In the genomic region with DNA sequence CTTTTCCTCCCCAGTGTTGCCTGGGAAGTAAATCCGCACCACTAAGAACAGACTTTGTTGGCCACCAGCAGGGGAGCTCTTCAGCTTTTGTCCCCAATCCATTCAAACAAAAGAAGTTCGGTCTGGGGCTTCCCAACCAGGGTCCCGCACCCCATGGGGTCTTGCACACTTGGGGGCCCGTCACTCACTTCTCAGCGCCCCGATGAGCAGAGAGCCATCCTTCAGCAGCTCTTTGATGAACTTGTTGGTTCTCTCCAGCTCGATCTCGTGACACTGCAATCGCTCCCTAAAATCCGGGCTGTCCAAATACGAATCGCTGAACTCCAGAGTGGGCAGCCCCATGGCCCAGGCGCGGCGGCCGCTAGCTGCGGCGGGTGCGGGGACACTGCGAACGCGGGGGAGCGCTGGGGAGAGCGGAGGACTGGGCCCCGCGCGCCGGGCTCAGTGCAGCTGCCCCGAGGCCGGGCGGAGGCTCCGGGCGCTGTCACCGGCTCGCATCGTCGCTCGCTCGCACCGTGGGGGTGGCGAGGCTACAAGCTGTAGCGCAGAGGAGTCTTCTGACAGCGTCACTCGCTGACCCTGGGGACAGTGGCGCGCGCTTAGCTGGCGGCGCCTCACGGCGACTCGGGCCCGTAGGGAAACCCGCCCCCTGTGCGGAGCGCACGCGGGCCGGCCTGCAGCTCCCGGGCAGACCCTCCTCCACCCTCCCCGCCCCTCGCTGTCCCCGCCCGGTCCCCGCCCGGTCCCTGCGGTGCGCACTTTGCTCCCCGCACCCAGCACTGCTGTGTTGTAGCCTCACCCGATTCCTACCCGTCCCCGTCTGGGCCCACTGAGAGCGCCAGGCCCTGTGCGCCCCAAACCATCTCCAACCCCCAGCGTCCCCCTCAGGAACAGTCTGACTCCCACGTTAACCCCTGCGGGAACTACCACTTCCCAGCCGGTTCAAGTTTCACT, we compare ENCODE assay signal across 8 mouse cellular contexts. TPM values are rescaled to one million over a fixed set of nuclear protein-coding genes. Genes with fewer than 3 reads are reported as not detected.
A peak's percentile ranks its signal among the peaks of the same experiment; 100 is the strongest.
DNase-seq lines count a peak whose midpoint lies in the region; ATAC-seq and TF ChIP-seq lines count a peak whose summit lies in the region.

A gene (minus strand): TSS at position 664 of the 954 bp plus-strand sequence.

- WGBS in forebrain, embryonic 14.5 days, result under 1% methylated on average over 78 of the region's 78 CpGs
- under 1% methylated on average over 77 of the region's 78 CpGs for WGBS in heart, embryonic 16.5 days
- WGBS in liver, embryonic 12.5 days (ENCODE audit: insufficient replicate concordance), result 1% methylated on average over 65 of the region's 78 CpGs
- WGBS in neural tube, embryonic 13.5 days, result under 1% methylated on average over 78 of the region's 78 CpGs

- peak; percentile 94 for ATAC-seq in forebrain, embryonic 14.5 days
- ATAC-seq in heart, embryonic 16.5 days (replicated peaks; ENCODE audit: extremely low read depth, insufficient read depth, low FRiP score), result peak; percentile 93
- ATAC-seq in liver, embryonic 12.5 days, result peak; percentile 88
- ATAC-seq in neural tube, embryonic 13.5 days (ENCODE audit: low read depth), result peak; percentile 94

- peak; percentile 1 for DNase-seq in c-Kit-positive CD71-positive TER-119-positive erythroid progenitor cells, embryonic 14.5 days (ENCODE audit: low spot score)
- peak; percentile 88 for DNase-seq in forebrain, embryonic 14.5 days (ENCODE audit: low spot score)
- DNase-seq in kidney, postnatal 14 days, result peak; percentile 87
- peak; percentile 5 for DNase-seq in thymus, postnatal 14 days

- no peak for TF ChIP-seq POLR2A in ES-Bruce4 (IDR thresholded peaks at IDR 0.05; ENCODE audit: insufficient read depth, low read length)

- peak; percentile 4 for TF ChIP-seq CTCF in ES-Bruce4 (IDR thresholded peaks at IDR 0.05; ENCODE audit: low read depth, low read length)

- H3K27ac ChIP-seq in ES-Bruce4 (ENCODE audit: insufficient read depth, low read length), result no peak within 1 kb of the TSS
- peak within 1 kb of the TSS; percentile 71 for H3K27ac ChIP-seq in forebrain, embryonic 14.5 days (ENCODE audit: low read depth, low read length)
- peak within 1 kb of the TSS; percentile 86 for H3K27ac ChIP-seq in heart, embryonic 16.5 days (ENCODE audit: low read length)
- peak within 1 kb of the TSS; percentile 68 for H3K27ac ChIP-seq in liver, embryonic 12.5 days
- H3K27ac ChIP-seq in neural tube, embryonic 13.5 days (replicated peaks), result peak within 1 kb of the TSS; percentile 84

- H3K9me3 ChIP-seq in ES-Bruce4 (replicated peaks; ENCODE audit: control insufficient read depth, insufficient read depth, low read length, poor library complexity, severe bottlenecking), result no peaks in the 10 kb centered on the region
- no peaks in the 10 kb centered on the region for H3K9me3 ChIP-seq in forebrain, embryonic 14.5 days (replicated peaks; ENCODE audit: control insufficient read depth, low read length)
- H3K9me3 ChIP-seq in heart, embryonic 16.5 days (replicated peaks; ENCODE audit: control insufficient read depth, low read length), result no peaks in the 10 kb centered on the region
- no peaks in the 10 kb centered on the region for H3K9me3 ChIP-seq in liver, embryonic 12.5 days (replicated peaks)
- no peaks in the 10 kb centered on the region for H3K9me3 ChIP-seq in neural tube, embryonic 13.5 days

- H3K4me2 ChIP-seq in forebrain, embryonic 14.5 days (ENCODE audit: low read length), result peak within 1 kb of the TSS; percentile 64
- H3K4me2 ChIP-seq in heart, embryonic 16.5 days (ENCODE audit: low read depth, low read length), result peak within 1 kb of the TSS; percentile 69
- H3K4me2 ChIP-seq in liver, embryonic 12.5 days, result peak within 1 kb of the TSS; percentile 57
- H3K4me2 ChIP-seq in neural tube, embryonic 13.5 days, result peak within 1 kb of the TSS; percentile 73

- H3K27me3 ChIP-seq in ES-Bruce4 (ENCODE audit: control insufficient read depth, insufficient read depth, low read length, poor library complexity, severe bottlenecking), result no peaks in the 10 kb centered on the region
- no peaks in the 10 kb centered on the region for H3K27me3 ChIP-seq in forebrain, embryonic 14.5 days (replicated peaks; ENCODE audit: control insufficient read depth, insufficient read depth, low read length)
- H3K27me3 ChIP-seq in heart, embryonic 16.5 days (ENCODE audit: control insufficient read depth, insufficient read depth, low read length), result no peaks in the 10 kb centered on the region
- H3K27me3 ChIP-seq in liver, embryonic 12.5 days (replicated peaks), result peaks cover 17% of the 10 kb centered on the region
- no peaks in the 10 kb centered on the region for H3K27me3 ChIP-seq in neural tube, embryonic 13.5 days

- TF ChIP-seq EP300 in ES-Bruce4 (IDR thresholded peaks at IDR 0.05; ENCODE audit: insufficient read depth, low read depth, low read length), result no peak

- no peaks in the 10 kb centered on the region for H3K36me3 ChIP-seq in ES-Bruce4 (ENCODE audit: control insufficient read depth, insufficient read depth, low read length, poor library complexity, severe bottlenecking)
- H3K36me3 ChIP-seq in forebrain, embryonic 14.5 days (ENCODE audit: control insufficient read depth, insufficient read depth, low read length), result no peaks in the 10 kb centered on the region
- H3K36me3 ChIP-seq in heart, embryonic 16.5 days (ENCODE audit: control insufficient read depth, insufficient read depth), result no peaks in the 10 kb centered on the region
- no peaks in the 10 kb centered on the region for H3K36me3 ChIP-seq in liver, embryonic 12.5 days
- H3K36me3 ChIP-seq in neural tube, embryonic 13.5 days, result no peaks in the 10 kb centered on the region

- no peaks in the 10 kb centered on the region for H3K4me1 ChIP-seq in ES-Bruce4 (ENCODE audit: control insufficient read depth, insufficient read depth, low read length)
- H3K4me1 ChIP-seq in forebrain, embryonic 14.5 days (ENCODE audit: control insufficient read depth, insufficient read depth, low read length), result peaks cover 5% of the 10 kb centered on the region; the same call in 1 of the 2 replicates
- H3K4me1 ChIP-seq in heart, embryonic 16.5 days (ENCODE audit: control insufficient read depth, insufficient read depth, low read length), result peaks cover 9% of the 10 kb centered on the region
- no peaks in the 10 kb centered on the region for H3K4me1 ChIP-seq in liver, embryonic 12.5 days
- H3K4me1 ChIP-seq in neural tube, embryonic 13.5 days (replicated peaks), result peaks cover 17% of the 10 kb centered on the region

- peak within 1 kb of the TSS; percentile 95 for H3K4me3 ChIP-seq in ES-Bruce4 (ENCODE audit: low read depth, low read length)
- peak within 1 kb of the TSS; percentile 81 for H3K4me3 ChIP-seq in forebrain, embryonic 14.5 days (ENCODE audit: low read depth, low read length)
- H3K4me3 ChIP-seq in heart, embryonic 16.5 days (ENCODE audit: low read length), result peak within 1 kb of the TSS; percentile 84
- H3K4me3 ChIP-seq in liver, embryonic 12.5 days, result peak within 1 kb of the TSS; percentile 59
- H3K4me3 ChIP-seq in neural tube, embryonic 13.5 days, result peak within 1 kb of the TSS; percentile 75

- peak within 1 kb of the TSS; percentile 87 for H3K9ac ChIP-seq in ES-Bruce4 (ENCODE audit: low read depth, poor library complexity, severe bottlenecking)
- H3K9ac ChIP-seq in forebrain, embryonic 14.5 days (ENCODE audit: low read length), result peak within 1 kb of the TSS; percentile 91
- H3K9ac ChIP-seq in heart, embryonic 16.5 days (ENCODE audit: low read length), result peak within 1 kb of the TSS; percentile 91
- H3K9ac ChIP-seq in liver, embryonic 12.5 days, result peak within 1 kb of the TSS; percentile 62
- H3K9ac ChIP-seq in neural tube, embryonic 13.5 days, result peak within 1 kb of the TSS; percentile 86

RNA-seq across cellular contexts. Expression of the gene that starts here (rescaled TPM):
- 15.5 and 16.1 TPM in 2 replicates for polyA plus RNA-seq in ES-Bruce4 (2011; ENCODE audit: insufficient read depth, insufficient read length, low read depth, missing spikeins)
- 12.3 and 15.9 TPM in 2 replicates for polyA plus RNA-seq in forebrain, embryonic 14.5 days (2014; fragmentation: Nextera tagmentation; extraction: Ambion mirVana)
- 10.2 and 14.5 TPM in 2 replicates for polyA plus RNA-seq in heart, embryonic 16.5 days (2015; fragmentation: Nextera tagmentation; extraction: Ambion mirVana)
- polyA plus RNA-seq in liver, embryonic 12.5 days (2016; fragmentation: Nextera tagmentation; extraction: Ambion mirVana), result 10.6 and 11.6 TPM in 2 replicates
- polyA plus RNA-seq in neural tube, embryonic 13.5 days (2015; fragmentation: Nextera tagmentation; extraction: Ambion mirVana), result 22.2 and 25.8 TPM in 2 replicates

Comparison
In these comparisons a context has a peak if more than half of its experiments do, and no peak if none do; other contexts are left out.
1. DNase-seq: peak in every context shown above with its lines; median percentile 88 in forebrain, embryonic 14.5 days; 87 in kidney, postnatal 14 days; 5 in thymus, postnatal 14 days; 1 in c-Kit-positive CD71-positive TER-119-positive erythroid progenitor cells, embryonic 14.5 days.